Mouse (Mus musculus) layer of hippocampus, adult 18-20 months (tissue): ENCODE measurements around the gene Lsm14b. TPM values are rescaled to one million over a fixed set of nuclear protein-coding genes. Genes with fewer than 3 reads are reported as not detected.

ENCODE experiments used
- DNase-seq, 2 experiments: peaks; one replicate each; pipeline ENCODE4 v3.0.0; 2022; ENCODE audit warnings: low spot score in 2 of 2
- long read RNA-seq: library from polyadenylated mRNA; stranded (forward); transcript quantifications from one replicate; pipeline ENCODE4 v2.0.0, GENCODE M21; 2021
- total RNA-seq, 2 experiments: library from RNA; stranded (reverse); gene quantifications; 2 replicates each; pipeline ENCODE4 v1.2.3; 2021

The Lsm14b gene
- total RNA-seq: 10 to 100 TPM; 97.5 to 98.5 TPM
- long read RNA-seq, partial matches to known transcripts: 0 of 4 reads
- long read RNA-seq, other reads (novel, unspliced or antisense): 4 of 4 reads

GRCm38 (mm10) chr2:180024401-180025098 lies at the start of gene Lsm14b:
Gene Lsm14b (plus strand): TSS chr2:180024987.
- peak; percentile 98 to 99 for DNase-seq

GRCm38 (mm10) chr2:179975851-179976250 lies 48.9 kb upstream of the Lsm14b start:
- DNase-seq: no peak

- DNase-seq: peak in 1 of 2 experiments; percentile 25
Observed at GRCm38 (mm10) chr2:179976295-179976627, 48.5 kb upstream of the Lsm14b start.

GRCm38 (mm10) chr2:179976628-179977343 lies 48.0 kb upstream of the Lsm14b start, which contains the start of gene Taf4:
Gene Taf4 (minus strand): TSS chr2:179976646.
- peak; percentile 80 to 91 for DNase-seq

- DNase-seq: peak in 1 of 2 experiments; percentile 61
Observed at GRCm38 (mm10) chr2:179977344-179978025, 47.3 kb upstream of the Lsm14b start.

- no peak for DNase-seq
Observed at GRCm38 (mm10) chr2:179978250-179978649, 46.5 kb upstream of the Lsm14b start.

- DNase-seq: peak in 1 of 2 experiments; percentile 53
Observed at GRCm38 (mm10) chr2:179979836-179980235, 45.0 kb upstream of the Lsm14b start.

GRCm38 (mm10) chr2:179980616-179981015 lies 44.2 kb upstream of the Lsm14b start:
- DNase-seq: no peak

- DNase-seq: no peak
Observed at GRCm38 (mm10) chr2:179982715-179983114, 42.1 kb upstream of the Lsm14b start.

GRCm38 (mm10) chr2:179984830-179985229 lies 40.0 kb upstream of the Lsm14b start:
- DNase-seq: peak in 1 of 2 experiments; percentile 48

- no peak for DNase-seq
Observed at GRCm38 (mm10) chr2:179985695-179986094, 39.1 kb upstream of the Lsm14b start.

- no peak for DNase-seq
Observed at GRCm38 (mm10) chr2:179986437-179987022, 38.3 kb upstream of the Lsm14b start.

- no peak for DNase-seq
Observed at GRCm38 (mm10) chr2:179989098-179989497, 35.7 kb upstream of the Lsm14b start.

- DNase-seq: no peak
Observed at GRCm38 (mm10) chr2:179993071-179993470, 31.7 kb upstream of the Lsm14b start.

- no peak for DNase-seq
Observed at GRCm38 (mm10) chr2:179998431-179998830, 26.4 kb upstream of the Lsm14b start.

GRCm38 (mm10) chr2:180001635-180002034 lies 23.2 kb upstream of the Lsm14b start:
- DNase-seq: no peak

GRCm38 (mm10) chr2:180005656-180006351 lies 19.0 kb upstream of the Lsm14b start:
- DNase-seq: no peak

GRCm38 (mm10) chr2:180006352-180007017 lies 18.3 kb upstream of the Lsm14b start:
- DNase-seq: no peak

- no peak for DNase-seq
Observed at GRCm38 (mm10) chr2:180010686-180011085, 14.1 kb upstream of the Lsm14b start.

GRCm38 (mm10) chr2:180011370-180011769 lies 13.4 kb upstream of the Lsm14b start:
- DNase-seq: no peak
